Mouse (Mus musculus): Measurements from ENCODE around the gene Brk1. TPM values are rescaled to one million over a fixed set of nuclear protein-coding genes. Genes with fewer than 3 reads are reported as not detected.

Brk1 gene
- total RNA-seq (2014; rRNA removed) (217 and 235 TPM in 2 replicates), polyA plus RNA-seq (2015; fragmentation: Nextera tagmentation; extraction: Ambion mirVana) (306 and 340 TPM in 2 replicates)

- Histone ChIP-seq H3K27me3 (ENCODE audit: insufficient read depth, low read length) (no peaks in the 10 kb centered on the region), H3K9ac (peak within 1 kb of the TSS; percentile 82), H3K4me3 (ENCODE audit: low read depth, low read length) (peak within 1 kb of the TSS; percentile 87), H3K4me2 (ENCODE audit: low read depth) (peak within 1 kb of the TSS; percentile 67), H3K36me3 (ENCODE audit: insufficient read depth) (no peaks in the 10 kb centered on the region), H3K9me3 (ENCODE audit: low read length) (no peaks in the 10 kb centered on the region), H3K27ac (ENCODE audit: low read depth, low read length) (peak within 1 kb of the TSS; percentile 82), H3K4me1 (ENCODE audit: insufficient read depth) (peaks cover 12% of the 10 kb centered on the region)
- peak; percentile 64 for TF ChIP-seq CTCF (IDR thresholded peaks at IDR 0.05; ENCODE audit: low read depth)
- DNase-seq (peak; percentile 96), ATAC-seq (peak; percentile 96)
- WGBS: 1% methylated on average over 62 of the region's 65 CpGs
These were observed at the start of gene Brk1 for GRCm38 (mm10) chr6:113604432-113605223. Brk1 (plus strand) TSS chr6:113604772.

- no peak overlapping the region for H3K4me3 ChIP-seq (ENCODE audit: low read depth, low read length)
- H3K27me3 ChIP-seq (ENCODE audit: insufficient read depth, low read length): no peaks in the 10 kb centered on the region
- H3K36me3 ChIP-seq (ENCODE audit: insufficient read depth): no peaks in the 10 kb centered on the region
- H3K9ac ChIP-seq: no peak overlapping the region
- no peak overlapping the region for H3K27ac ChIP-seq (ENCODE audit: low read depth, low read length)
- ATAC-seq (peak; percentile 66), DNase-seq (peak; percentile 42)
- 59% methylated on average over 6 of the region's 6 CpGs for WGBS
- H3K4me2 ChIP-seq (ENCODE audit: low read depth): no peak overlapping the region
- no peaks in the 10 kb centered on the region for H3K4me1 ChIP-seq (ENCODE audit: insufficient read depth)
- no peaks in the 10 kb centered on the region for H3K9me3 ChIP-seq (ENCODE audit: low read length)
- TF ChIP-seq CTCF (IDR thresholded peaks at IDR 0.05; ENCODE audit: low read depth): no peak
These were observed 44.8 kb upstream of the Brk1 start for GRCm38 (mm10) chr6:113559736-113560135.

GRCm38 (mm10) chr6:113564557-113564956, 40.0 kb upstream of the Brk1 start:
- H3K4me2 ChIP-seq (ENCODE audit: low read depth): no peak overlapping the region
- no peaks in the 10 kb centered on the region for H3K27me3 ChIP-seq (ENCODE audit: insufficient read depth, low read length)
- DNase-seq (no peak), ATAC-seq (no peak)
- no peak overlapping the region for H3K4me3 ChIP-seq (ENCODE audit: low read depth, low read length)
- no peaks in the 10 kb centered on the region for H3K36me3 ChIP-seq (ENCODE audit: insufficient read depth)
- no peak overlapping the region for H3K27ac ChIP-seq (ENCODE audit: low read depth, low read length)
- 88% methylated on average over 1 of the region's 1 CpGs for WGBS
- no peak for TF ChIP-seq CTCF (IDR thresholded peaks at IDR 0.05; ENCODE audit: low read depth)
- H3K4me1 ChIP-seq (ENCODE audit: insufficient read depth): no peaks in the 10 kb centered on the region
- H3K9ac ChIP-seq: no peak overlapping the region
- H3K9me3 ChIP-seq (ENCODE audit: low read length): no peaks in the 10 kb centered on the region

- 0 out of 2 replicates have a peak overlapping the region, but pooled peaks have one; percentile 21 for H3K27ac ChIP-seq (ENCODE audit: low read depth, low read length)
- no peak overlapping the region for H3K4me2 ChIP-seq (ENCODE audit: low read depth)
- H3K4me1 ChIP-seq (ENCODE audit: insufficient read depth): no peaks in the 10 kb centered on the region
- H3K9ac ChIP-seq: no peak overlapping the region
- TF ChIP-seq CTCF (IDR thresholded peaks at IDR 0.05; ENCODE audit: low read depth): no peak
- no peak overlapping the region for H3K4me3 ChIP-seq (ENCODE audit: low read depth, low read length)
- no peaks in the 10 kb centered on the region for H3K27me3 ChIP-seq (ENCODE audit: insufficient read depth, low read length)
- H3K9me3 ChIP-seq (ENCODE audit: low read length): no peaks in the 10 kb centered on the region
- 67% methylated on average over 6 of the region's 6 CpGs for WGBS
- DNase-seq (peak; percentile 43), ATAC-seq (peak; percentile 91)
- H3K36me3 ChIP-seq (ENCODE audit: insufficient read depth): no peaks in the 10 kb centered on the region
These were observed 28.5 kb upstream of the Brk1 start for GRCm38 (mm10) chr6:113576044-113576443.

GRCm38 (mm10) chr6:113579306-113579705, 25.3 kb upstream of the Brk1 start:
- Histone ChIP-seq H3K9me3 (ENCODE audit: low read length) (no peaks in the 10 kb centered on the region), H3K36me3 (ENCODE audit: insufficient read depth) (no peaks in the 10 kb centered on the region), H3K27ac (ENCODE audit: low read depth, low read length) (no peak overlapping the region), H3K27me3 (ENCODE audit: insufficient read depth, low read length) (no peaks in the 10 kb centered on the region), H3K4me2 (ENCODE audit: low read depth) (no peak overlapping the region), H3K4me1 (ENCODE audit: insufficient read depth) (no peaks in the 10 kb centered on the region), H3K4me3 (ENCODE audit: low read depth, low read length) (no peak overlapping the region), H3K9ac (no peak overlapping the region)
- TF ChIP-seq CTCF (IDR thresholded peaks at IDR 0.05; ENCODE audit: low read depth): no peak
- ATAC-seq (no peak), DNase-seq (no peak)
- WGBS: 95% methylated on average over 3 of the region's 3 CpGs

GRCm38 (mm10) chr6:113583023-113583422, 21.5 kb upstream of the Brk1 start:
- no peaks in the 10 kb centered on the region for H3K9me3 ChIP-seq (ENCODE audit: low read length)
- no peak overlapping the region for H3K4me2 ChIP-seq (ENCODE audit: low read depth)
- TF ChIP-seq CTCF (IDR thresholded peaks at IDR 0.05; ENCODE audit: low read depth): no peak
- 92% methylated on average over 4 of the region's 4 CpGs for WGBS
- H3K4me1 ChIP-seq (ENCODE audit: insufficient read depth): no peaks in the 10 kb centered on the region
- no peak for ATAC-seq
- DNase-seq: no peak
- no peak overlapping the region for H3K27ac ChIP-seq (ENCODE audit: low read depth, low read length)
- H3K4me3 ChIP-seq (ENCODE audit: low read depth, low read length): no peak overlapping the region
- no peaks in the 10 kb centered on the region for H3K36me3 ChIP-seq (ENCODE audit: insufficient read depth)
- H3K27me3 ChIP-seq (ENCODE audit: insufficient read depth, low read length): no peaks in the 10 kb centered on the region
- H3K9ac ChIP-seq: no peak overlapping the region

- H3K9ac ChIP-seq: no peak overlapping the region
- DNase-seq: no peak
- no peak overlapping the region for H3K4me2 ChIP-seq (ENCODE audit: low read depth)
- H3K9me3 ChIP-seq (ENCODE audit: low read length): no peaks in the 10 kb centered on the region
- H3K4me3 ChIP-seq (ENCODE audit: low read depth, low read length): no peak overlapping the region
- H3K27ac ChIP-seq (ENCODE audit: low read depth, low read length): no peak overlapping the region
- no peak for ATAC-seq
- H3K36me3 ChIP-seq (ENCODE audit: insufficient read depth): no peaks in the 10 kb centered on the region
- TF ChIP-seq CTCF (IDR thresholded peaks at IDR 0.05; ENCODE audit: low read depth): no peak
- H3K27me3 ChIP-seq (ENCODE audit: insufficient read depth, low read length): no peaks in the 10 kb centered on the region
- 90% methylated on average over 5 of the region's 5 CpGs for WGBS
- no peaks in the 10 kb centered on the region for H3K4me1 ChIP-seq (ENCODE audit: insufficient read depth)
These were observed 19.5 kb upstream of the Brk1 start for GRCm38 (mm10) chr6:113585065-113585464.

Data from forebrain, postnatal 0 days (tissue).